Mouse (Mus musculus) lung, postnatal 0 days (tissue): ENCODE results near the gene Elmo1. TPM values are rescaled to one million over a fixed set of nuclear protein-coding genes. Genes with fewer than 3 reads are reported as not detected.

Source experiments
- ATAC-seq: fragments of 200-750 bp; cut with Nextera tagmentation; 2 replicates; pipeline ENCODE4 v1.8.0; 2017; ENCODE audit warnings: moderate library complexity
- DNase-seq: peaks from one replicate; pipeline ENCODE4 v3.0.0-alpha.2; 2016; ENCODE audit warnings: low spot score
- H3K27ac ChIP-seq: fragments of 300-500 bp; sonication (generic); 2 replicates; pipeline ENCODE4 v1.5.1; 2014; ENCODE audit warnings: antibody characterized with exemption, mild to moderate bottlenecking, low read length, mixed read lengths
- H3K27me3 ChIP-seq: fragments of 300-500 bp; sonication (generic); replicated peaks from 2 replicates; pipeline ENCODE4 v1.6.1; 2014; ENCODE audit warnings: low read length, mixed read lengths; ENCODE audit not compliant: insufficient read depth
- H3K36me3 ChIP-seq: fragments of 300-500 bp; sonication (generic); 2 replicates; pipeline ENCODE4 v1.6.1; 2014; ENCODE audit warnings: low read length, mixed read lengths; ENCODE audit not compliant: insufficient read depth
- H3K4me1 ChIP-seq: fragments of 300-500 bp; sonication (generic); 2 replicates; pipeline ENCODE4 v1.6.1; 2014; ENCODE audit warnings: antibody characterized with exemption, low read depth, low read length, mixed read lengths; ENCODE audit not compliant: insufficient read depth
- H3K4me2 ChIP-seq: fragments of 300-500 bp; sonication (generic); replicated peaks from 2 replicates; pipeline ENCODE4 v1.6.1; 2014; ENCODE audit warnings: low read depth, mild to moderate bottlenecking, low read length, moderate library complexity, mixed read lengths
- H3K4me3 ChIP-seq: fragments of 300-500 bp; sonication (generic); 2 replicates; pipeline ENCODE4 v1.5.1; 2014; ENCODE audit warnings: low read depth, low read length
- H3K9ac ChIP-seq: fragments of 300-500 bp; sonication (generic); replicated peaks from 2 replicates; pipeline ENCODE4 v1.6.1; 2014; ENCODE audit warnings: low read depth, mild to moderate bottlenecking
- H3K9me3 ChIP-seq: fragments of 300-500 bp; sonication (generic); 2 replicates; pipeline ENCODE4 v1.6.1; 2016; ENCODE audit warnings: low read length, mixed read lengths
- CTCF ChIP-seq: IDR thresholded peaks from 2 replicates; pipeline ENCODE4 v1.5.1; 2016; ENCODE audit warnings: antibody characterized with exemption, mild to moderate bottlenecking
- EP300 ChIP-seq: IDR thresholded peaks from 2 replicates; pipeline ENCODE4 v1.6.1; 2016; ENCODE audit warnings: antibody characterized with exemption, mild to moderate bottlenecking, control low read depth
- WGBS: fragments of 180-500 bp; shearing (Covaris S2); extraction: QIAGEN DNeasy Blood & Tissue Kit; methylation state at CpG from one replicate; pipeline ENCODE4 v1.1.7; 2014; 5-methylcytosine and 5-hydroxymethylcytosine counted together
- polyA plus RNA-seq: library from polyadenylated mRNA; unstranded; fragments of >200 nt; fragmentation: Nextera tagmentation; extraction: Ambion mirVana; gene quantifications from 2 replicates; pipeline ENCODE4 v1.2.1, GENCODE M21; 2015

The Elmo1 gene
- polyA plus RNA-seq, 1 experiment from 2014 or later, result 20.8 TPM

GRCm38 (mm10) chr13:20207126-20207525 is 116.7 kb downstream of the Elmo1 start:
- no peak overlapping the region for H3K4me3 ChIP-seq
- H3K4me2 ChIP-seq, result no peak overlapping the region
- no peaks in the 10 kb centered on the region for H3K36me3 ChIP-seq
- 0 out of 2 replicates have a peak overlapping the region, but pooled peaks have one; percentile 34 for H3K27ac ChIP-seq
- H3K27me3 ChIP-seq, result no peaks in the 10 kb centered on the region
- no peak overlapping the region for H3K9ac ChIP-seq
- no peak for TF ChIP-seq EP300
- TF ChIP-seq CTCF, result no peak
- ATAC-seq (no peak), DNase-seq (no peak)
- no peaks in the 10 kb centered on the region for H3K4me1 ChIP-seq
- WGBS, result 59% methylated on average over 5 of the region's 5 CpGs
- no peaks in the 10 kb centered on the region for H3K9me3 ChIP-seq

- 16% methylated on average over 7 of the region's 7 CpGs for WGBS
- Histone ChIP-seq H3K36me3 (no peaks in the 10 kb centered on the region), H3K4me1 (no peaks in the 10 kb centered on the region), H3K4me3 (no peak overlapping the region), H3K4me2 (no peak overlapping the region), H3K9me3 (no peaks in the 10 kb centered on the region), H3K9ac (no peak overlapping the region), H3K27ac (peak overlapping the region; percentile 48; the same call in 1 of the 2 replicates), H3K27me3 (no peaks in the 10 kb centered on the region)
- DNase-seq, result peak; percentile 72
- TF ChIP-seq CTCF (peak; percentile 64), EP300 (no peak)
- peak; percentile 82 for ATAC-seq
Measured at GRCm38 (mm10) chr13:20207950-20208642, 117.7 kb downstream of the Elmo1 start.

GRCm38 (mm10) chr13:20208867-20209266 is 118.5 kb downstream of the Elmo1 start:
- Histone ChIP-seq H3K9me3 (no peaks in the 10 kb centered on the region), H3K27me3 (no peaks in the 10 kb centered on the region), H3K4me3 (no peak overlapping the region), H3K4me1 (no peaks in the 10 kb centered on the region), H3K4me2 (no peak overlapping the region), H3K36me3 (no peaks in the 10 kb centered on the region), H3K27ac (no peak overlapping the region), H3K9ac (no peak overlapping the region)
- WGBS, result 94% methylated on average over 5 of the region's 5 CpGs
- DNase-seq (no peak), ATAC-seq (no peak)
- TF ChIP-seq CTCF, result no peak
- no peak for TF ChIP-seq EP300

GRCm38 (mm10) chr13:20211780-20212179 is 121.4 kb downstream of the Elmo1 start:
- no peak overlapping the region for H3K4me2 ChIP-seq
- no peak overlapping the region for H3K9ac ChIP-seq
- no peaks in the 10 kb centered on the region for H3K27me3 ChIP-seq
- ATAC-seq, result peak; percentile 77
- TF ChIP-seq EP300, result no peak
- TF ChIP-seq CTCF, result no peak
- no peak overlapping the region for H3K27ac ChIP-seq
- H3K9me3 ChIP-seq, result no peaks in the 10 kb centered on the region
- H3K36me3 ChIP-seq, result no peaks in the 10 kb centered on the region
- no peak overlapping the region for H3K4me3 ChIP-seq
- H3K4me1 ChIP-seq, result no peaks in the 10 kb centered on the region
- DNase-seq, result peak; percentile 70
- 14% methylated on average over 5 of the region's 5 CpGs for WGBS

GRCm38 (mm10) chr13:20212665-20213064 is 122.3 kb downstream of the Elmo1 start:
- Histone ChIP-seq H3K4me2 (no peak overlapping the region), H3K4me3 (no peak overlapping the region), H3K36me3 (no peaks in the 10 kb centered on the region), H3K27me3 (no peaks in the 10 kb centered on the region), H3K4me1 (no peaks in the 10 kb centered on the region), H3K27ac (no peak overlapping the region), H3K9ac (no peak overlapping the region), H3K9me3 (no peaks in the 10 kb centered on the region)
- 91% methylated on average over 6 of the region's 6 CpGs for WGBS
- DNase-seq (no peak), ATAC-seq (no peak)
- TF ChIP-seq EP300, result no peak
- TF ChIP-seq CTCF, result no peak

GRCm38 (mm10) chr13:20213861-20214260 is 123.5 kb downstream of the Elmo1 start:
- H3K27ac ChIP-seq, result no peak overlapping the region
- WGBS, result 81% methylated on average over 5 of the region's 5 CpGs
- DNase-seq (no peak), ATAC-seq (no peak)
- H3K4me1 ChIP-seq, result 0 out of 2 replicates have a peak, but pooled peaks cover 4% of the 10 kb centered on the region
- no peak for TF ChIP-seq CTCF
- TF ChIP-seq EP300, result no peak
- no peaks in the 10 kb centered on the region for H3K36me3 ChIP-seq
- no peaks in the 10 kb centered on the region for H3K27me3 ChIP-seq
- H3K4me3 ChIP-seq, result no peak overlapping the region
- no peak overlapping the region for H3K4me2 ChIP-seq
- no peak overlapping the region for H3K9ac ChIP-seq
- no peaks in the 10 kb centered on the region for H3K9me3 ChIP-seq
